Mouse (Mus musculus): ENCODE data around the gene Atp5g2.

GRCm38 (mm10) chr15:102705923-102706503, 33.9 kb upstream of the Atp5g2 start:
- TF ChIP-seq CTCF (IDR thresholded peaks at IDR 0.05; ENCODE audit: extremely low read depth, insufficient read depth, insufficient read length, insufficient replicate concordance) (no peak), POLR2A (IDR thresholded peaks at IDR 0.05; ENCODE audit: low read depth, low read length) (no peak)
